Mouse (Mus musculus) common myeloid progenitor, adult 5-6 weeks (primary cell): ENCODE results near the gene Nell1. TPM values are rescaled to one million over a fixed set of nuclear protein-coding genes. Genes with fewer than 3 reads are reported as not detected.

Experiments
- ATAC-seq: replicated peaks from 2 replicates; pipeline ENCODE4 v1.8.0; 2016; ENCODE audit warnings: low read depth, mild to moderate bottlenecking, moderate TSS enrichment, inconsistent platforms; ENCODE audit not compliant: poor library complexity, severe bottlenecking
- total RNA-seq: library from RNA; stranded (forward); fragments of 200-1000, 187-1606 nt; gene quantifications from 2 replicates; pipeline ENCODE4 v1.2.3, GENCODE M21; 2017

Gene Nell1
- total RNA-seq, 1 experiment from 2014 or later: not detected

DNA sequence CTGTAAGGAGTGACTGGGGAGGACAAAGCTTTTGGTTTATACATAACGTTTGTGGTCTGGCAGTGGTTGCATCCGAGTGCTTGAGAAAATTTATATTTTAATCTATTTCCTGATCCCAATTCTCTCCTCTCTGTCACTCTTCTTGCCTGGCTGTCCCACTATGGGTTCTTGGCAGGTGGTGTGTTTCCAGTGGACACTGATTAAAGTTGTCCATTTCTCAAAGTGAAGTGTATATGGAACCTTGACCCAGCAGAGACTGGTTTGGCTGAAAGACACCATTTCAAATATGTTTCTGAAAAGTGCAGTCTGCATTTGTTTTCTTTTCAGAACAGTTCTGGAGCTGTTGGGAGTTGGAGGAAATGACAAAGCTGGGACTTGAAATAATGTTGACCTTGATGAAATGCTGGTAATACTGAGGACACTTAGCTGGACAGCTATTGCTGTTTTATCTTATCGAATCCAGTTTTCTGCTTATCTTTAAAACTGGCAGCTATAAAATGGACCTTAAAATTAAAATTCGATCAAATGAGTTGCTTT, 512.3 kb downstream of the Nell1 start:
- ATAC-seq: no peak

DNA sequence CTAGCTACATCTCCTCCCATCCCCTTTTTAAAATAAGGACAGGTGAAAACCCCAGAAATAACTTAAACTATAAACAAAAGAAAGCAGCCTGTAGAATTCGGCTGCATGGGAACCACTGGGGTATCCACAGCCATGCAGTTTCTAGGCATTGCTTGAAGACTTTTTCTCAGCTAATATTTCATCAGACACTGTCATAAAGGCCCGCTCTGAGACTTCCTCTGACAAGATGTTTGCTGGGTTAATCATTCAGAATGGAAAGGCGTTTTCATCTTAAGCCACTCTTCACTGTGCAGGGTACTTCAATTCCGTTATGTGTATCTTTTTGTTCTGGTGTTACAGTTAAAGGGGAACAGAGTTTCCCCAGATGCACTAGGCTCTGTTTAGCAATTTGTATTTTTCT, 526.9 kb downstream of the Nell1 start:
- no peak for ATAC-seq

DNA sequence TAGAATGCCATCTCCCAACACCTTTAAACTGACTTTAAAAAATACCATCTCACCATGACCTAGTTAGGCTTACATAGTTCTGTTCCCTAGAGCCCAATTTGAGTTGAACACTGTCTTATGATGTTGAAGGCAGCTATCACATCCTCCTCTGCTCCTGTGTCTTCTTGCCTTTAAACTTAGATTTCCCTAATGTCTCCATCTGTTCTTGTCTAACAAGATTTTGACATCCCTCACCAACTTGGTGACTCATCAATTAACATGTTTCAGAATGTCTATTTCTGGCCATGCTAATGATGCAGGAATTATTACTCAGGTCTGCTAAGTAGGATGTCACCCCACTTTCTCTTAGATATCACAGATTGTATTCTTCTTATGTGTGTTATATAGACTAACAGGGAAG, 532.4 kb downstream of the Nell1 start:
- no peak for ATAC-seq

DNA sequence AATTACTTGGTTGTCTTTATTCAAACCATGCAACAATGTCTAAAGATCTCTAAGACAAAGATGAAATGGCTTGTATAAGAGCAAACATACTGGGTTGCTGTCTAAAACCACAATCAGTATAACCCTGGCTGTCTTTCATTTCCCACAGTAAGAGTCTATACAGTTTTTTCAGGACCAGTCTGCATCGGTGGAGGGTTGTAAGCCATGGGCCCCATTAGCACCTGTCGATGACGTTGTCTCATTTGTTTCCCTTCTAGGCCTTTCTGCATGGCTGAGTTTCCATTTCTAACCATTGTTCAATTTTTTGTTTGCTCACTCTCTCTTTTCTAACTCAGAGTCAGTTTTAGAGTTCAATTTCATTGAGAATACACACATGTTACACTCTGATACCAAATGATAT, 540.2 kb downstream of the Nell1 start:
- no peak for ATAC-seq

DNA sequence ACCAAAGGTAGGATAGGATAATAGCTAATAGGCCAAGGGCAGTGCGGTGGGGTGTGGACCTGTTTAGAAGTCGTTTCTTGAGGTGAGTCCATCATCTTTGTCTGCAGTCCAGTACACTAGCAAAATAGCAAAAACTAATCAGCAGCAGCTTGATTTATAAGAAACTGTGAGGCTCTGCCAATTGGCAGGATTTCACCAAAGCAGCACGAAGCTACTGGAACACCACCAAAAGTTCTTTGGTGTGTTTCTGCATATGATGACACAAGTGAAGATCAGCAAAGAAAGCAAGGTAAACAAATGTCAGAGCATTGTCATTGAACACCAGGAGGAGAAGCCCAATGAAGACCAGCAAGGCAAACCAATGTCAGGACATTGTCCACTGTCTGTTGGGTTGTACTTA, 542.0 kb downstream of the Nell1 start:
- ATAC-seq: no peak

DNA sequence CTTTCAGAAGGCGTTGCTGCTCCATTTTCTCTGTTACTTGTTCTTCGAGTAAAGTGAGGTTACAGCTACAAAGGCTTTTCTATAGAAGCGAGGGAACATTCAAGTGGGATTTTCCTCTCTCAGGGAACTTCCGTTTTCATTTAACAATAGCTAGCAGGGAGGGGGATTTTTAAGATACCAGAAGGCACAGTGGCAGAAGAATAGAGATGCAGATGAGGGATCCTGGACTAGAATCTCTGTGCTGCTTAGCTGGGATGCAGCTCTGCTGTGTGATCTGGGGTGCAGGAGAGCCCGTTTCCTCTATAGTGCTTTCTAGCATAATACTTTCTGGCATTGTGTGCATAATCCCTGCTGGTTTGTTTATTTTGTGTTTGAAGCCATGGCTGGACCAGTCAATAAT, 568.7 kb downstream of the Nell1 start:
- ATAC-seq: no peak

DNA sequence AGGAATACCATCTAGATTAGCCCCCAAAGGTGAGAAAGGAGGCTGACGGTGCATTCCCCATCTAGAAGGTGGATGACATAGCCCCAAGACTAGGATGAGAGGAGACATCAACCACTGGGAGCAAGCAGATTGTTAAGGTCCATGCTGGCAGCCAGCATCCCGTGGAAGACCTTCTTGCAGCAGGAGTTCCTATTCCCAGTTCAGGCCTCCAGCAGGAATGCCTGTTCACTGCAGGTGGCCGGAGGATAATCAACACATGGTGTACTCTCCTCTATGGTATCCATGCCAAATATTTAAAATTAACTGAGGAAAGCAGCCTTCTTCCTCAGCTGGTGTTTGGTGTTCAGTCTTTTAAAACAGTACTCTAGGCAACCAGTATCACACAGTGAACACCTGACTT, 574.9 kb downstream of the Nell1 start:
- no peak for ATAC-seq

DNA sequence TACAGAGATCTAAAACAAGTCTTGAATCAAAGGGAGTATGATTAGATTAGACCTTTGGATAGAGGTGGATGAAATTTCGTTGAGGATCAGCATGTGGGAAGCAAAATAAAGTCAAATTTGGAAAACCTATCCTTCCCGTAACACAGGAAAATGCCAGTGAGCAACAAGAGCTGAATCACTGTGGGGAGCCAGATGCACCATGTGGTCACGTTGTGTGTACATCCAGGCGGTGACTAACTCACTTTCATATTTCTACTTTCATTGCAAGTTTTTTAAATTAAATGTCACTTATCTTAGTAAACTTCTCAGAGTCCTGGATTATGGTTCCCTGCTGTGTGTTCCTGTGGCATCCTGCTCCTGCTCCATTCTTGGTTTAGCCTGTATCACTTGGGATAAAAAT, 576.8 kb downstream of the Nell1 start:
- no peak for ATAC-seq

DNA sequence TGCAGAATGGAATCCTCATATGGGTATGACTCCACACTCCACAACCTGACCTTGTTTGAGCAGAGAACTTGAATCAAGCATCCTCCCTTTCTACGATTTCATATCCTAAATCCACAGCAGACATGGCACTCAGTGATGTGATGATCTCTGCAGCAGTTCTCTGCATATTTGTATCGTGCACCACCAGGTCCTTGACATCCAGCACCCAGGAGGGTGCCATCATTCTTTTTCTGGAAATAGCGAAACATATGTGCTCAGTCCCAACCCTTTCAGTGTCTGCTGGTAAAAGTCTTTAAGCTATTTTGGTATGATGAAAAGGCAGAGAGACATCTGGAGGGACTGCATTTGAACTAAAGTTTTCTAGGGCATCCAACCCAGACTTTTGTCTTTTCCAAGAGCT, 588.0 kb downstream of the Nell1 start:
- ATAC-seq: no peak

DNA sequence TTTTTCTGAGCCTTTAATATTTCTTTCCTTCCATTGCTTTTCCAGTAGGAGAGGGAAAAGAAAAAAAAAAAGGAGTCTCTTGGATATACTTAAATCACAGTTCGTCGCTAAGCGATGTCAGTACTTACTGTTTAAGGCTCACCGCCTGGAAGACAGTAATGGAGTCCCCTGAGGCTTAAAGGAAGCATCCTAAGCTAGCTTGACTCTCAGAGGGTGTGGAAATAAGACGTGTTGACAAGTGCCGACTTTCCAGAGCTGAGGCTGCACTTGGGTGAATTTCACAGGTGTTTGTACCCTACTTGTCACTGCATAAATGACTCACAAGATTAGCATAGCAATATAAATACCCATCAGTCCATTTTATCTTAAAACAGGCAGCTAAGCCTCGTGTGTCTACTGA, 599.2 kb downstream of the Nell1 start:
- ATAC-seq: no peak

DNA sequence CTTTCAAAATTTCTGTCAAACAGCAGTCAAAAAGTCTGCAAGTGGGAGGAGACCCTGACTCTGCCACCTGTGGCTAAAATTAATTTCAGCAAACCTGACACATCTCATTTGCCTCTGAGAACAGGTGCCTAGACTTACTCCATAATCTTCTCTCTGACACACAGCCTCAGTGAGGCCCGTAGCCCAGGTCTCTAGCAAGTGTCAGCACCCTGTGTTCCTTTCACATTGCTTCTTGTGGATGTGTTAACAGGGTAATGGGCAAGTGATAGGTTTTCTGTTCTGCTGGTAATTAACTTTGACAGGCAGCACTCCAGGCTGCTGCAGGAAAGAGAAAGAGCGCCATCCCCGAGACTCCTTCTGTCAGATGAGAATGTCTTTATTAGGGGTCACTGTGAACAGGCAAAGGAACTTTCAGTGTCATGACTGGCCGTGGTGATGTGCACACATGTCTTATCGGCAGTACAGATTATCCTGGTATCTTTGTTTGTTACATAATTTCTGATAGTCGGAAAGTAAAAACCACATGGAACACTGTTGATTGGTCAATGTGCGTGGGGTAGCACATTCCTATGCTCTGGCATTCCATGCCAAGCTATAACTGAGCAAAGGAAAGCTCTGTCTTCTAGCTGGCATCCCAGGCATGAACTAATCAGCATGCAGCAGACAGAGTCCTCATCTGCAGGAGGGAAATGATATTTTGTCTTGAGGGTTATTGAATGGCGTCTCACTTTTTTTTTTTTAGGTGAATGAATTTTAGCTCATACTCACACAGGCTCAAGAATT, 614.2 kb downstream of the Nell1 start:
- ATAC-seq: no peak

DNA sequence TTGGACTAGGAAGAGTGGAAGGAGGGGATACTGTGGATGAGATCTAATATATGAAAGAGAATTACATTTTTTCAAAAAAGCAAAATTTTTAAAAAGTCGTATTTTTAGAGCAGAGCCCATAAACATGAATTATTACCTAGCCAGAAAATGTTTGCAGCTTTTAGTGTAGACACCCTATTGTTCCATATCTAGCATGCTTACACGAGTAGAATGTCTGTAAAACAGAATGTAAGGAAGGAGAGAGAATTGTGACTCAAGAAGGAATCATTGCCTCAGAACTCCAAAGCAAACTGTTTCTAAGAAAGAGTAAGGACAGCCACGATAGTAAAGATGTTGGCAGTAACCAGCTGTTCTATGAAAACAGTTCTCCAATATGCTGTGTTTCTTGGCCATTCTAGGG, 624.2 kb downstream of the Nell1 start, which contains the start of gene 4933405O20Rik:
4933405O20Rik (plus strand) TSS at position 301 of the 400 bp plus-strand sequence.
- no peak for ATAC-seq

DNA sequence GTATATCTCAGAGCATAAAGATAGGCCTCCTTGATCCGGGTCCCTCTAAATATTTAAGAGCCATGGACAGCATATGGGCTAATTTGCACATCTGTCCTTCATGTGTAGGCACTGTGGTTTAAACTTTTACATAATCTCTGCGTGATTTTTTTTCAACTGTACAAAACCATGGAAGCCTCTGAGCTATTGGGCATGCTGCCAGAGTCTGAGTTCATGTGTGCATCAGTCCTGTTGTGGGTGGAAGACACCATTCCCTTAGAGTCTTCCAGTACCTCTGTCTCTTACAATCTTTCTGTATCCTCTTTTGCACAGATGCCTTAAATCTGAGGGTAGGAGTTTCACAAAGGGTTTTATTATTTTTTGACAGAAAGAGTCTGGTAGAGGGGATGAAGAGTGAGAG, 639.4 kb downstream of the Nell1 start:
- no peak for ATAC-seq

DNA sequence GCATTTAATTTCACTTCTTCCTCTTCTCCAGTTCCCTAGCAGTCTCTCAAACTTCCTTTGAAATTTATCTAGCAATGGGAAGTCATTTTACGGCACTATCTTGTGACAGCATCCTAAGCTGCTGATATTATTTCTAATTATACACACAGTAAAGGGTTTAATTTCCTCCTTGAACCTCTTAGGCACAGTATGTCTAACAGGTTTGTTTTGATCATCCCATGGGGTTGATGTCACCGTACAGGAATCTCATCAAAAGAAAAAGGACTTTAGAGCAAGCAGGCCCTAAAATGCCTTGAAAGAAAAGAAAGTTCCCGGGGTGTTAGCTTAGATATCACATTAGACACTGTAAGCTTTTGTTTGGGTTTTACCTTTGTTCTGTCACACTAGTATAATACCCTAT, 654.5 kb downstream of the Nell1 start:
- no peak for ATAC-seq

DNA sequence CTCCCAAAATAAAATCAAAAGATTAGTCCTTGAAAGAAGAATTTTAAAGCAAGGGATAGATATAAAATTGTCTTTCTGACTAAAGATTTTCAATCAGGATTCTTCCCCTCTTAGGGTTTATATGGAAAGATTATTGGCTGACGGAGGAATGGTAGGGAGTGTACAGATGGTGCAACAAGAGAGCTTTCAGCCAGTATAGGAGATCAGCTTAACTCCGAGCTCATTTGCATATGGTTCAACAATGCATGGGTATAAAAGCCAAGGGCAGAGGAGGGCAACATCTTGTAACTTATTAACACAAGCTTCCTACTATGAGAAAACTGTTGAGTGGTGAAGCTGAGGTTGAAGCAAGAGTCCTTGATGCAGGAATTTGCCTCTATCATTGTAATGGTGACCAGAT, 658.5 kb downstream of the Nell1 start:
- ATAC-seq: no peak

DNA sequence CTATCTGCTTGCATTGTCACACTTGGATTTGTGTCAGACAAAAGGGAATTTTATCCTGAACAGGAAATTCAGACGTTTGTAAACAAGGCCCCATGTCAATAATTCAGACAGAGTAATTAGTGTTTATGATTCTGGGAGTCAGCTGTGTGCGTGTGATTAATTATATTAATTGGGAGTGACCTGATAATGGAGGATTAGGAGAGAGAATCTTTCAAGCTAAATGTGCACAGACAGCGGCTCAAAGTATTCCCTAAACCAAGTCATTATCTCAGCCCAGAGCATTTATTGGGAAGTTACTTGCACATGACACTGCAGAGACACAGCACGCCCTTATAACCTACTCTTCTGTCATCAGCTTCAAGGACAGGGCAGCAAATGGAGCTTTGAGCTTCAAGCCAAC, 697.6 kb downstream of the Nell1 start:
- no peak for ATAC-seq

DNA sequence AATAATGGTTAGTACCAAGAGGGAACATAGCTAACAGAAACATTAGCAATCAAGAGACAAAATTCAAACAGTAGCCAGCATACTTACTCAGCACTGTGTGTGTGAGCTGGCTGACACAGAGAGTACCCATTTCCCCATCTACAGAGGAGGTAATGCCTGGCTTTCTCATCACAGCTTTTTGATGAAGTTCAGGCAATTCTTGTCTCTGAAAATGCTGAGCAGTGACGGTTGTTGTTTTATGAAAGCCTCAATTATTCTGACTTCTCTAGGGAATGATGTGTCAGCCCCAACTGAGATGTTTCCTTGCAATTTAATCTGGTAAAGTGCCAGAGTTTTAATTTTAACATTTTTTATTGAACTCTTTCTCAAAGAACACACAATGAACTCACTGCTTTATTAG, 700.8 kb downstream of the Nell1 start:
- ATAC-seq: no peak

DNA sequence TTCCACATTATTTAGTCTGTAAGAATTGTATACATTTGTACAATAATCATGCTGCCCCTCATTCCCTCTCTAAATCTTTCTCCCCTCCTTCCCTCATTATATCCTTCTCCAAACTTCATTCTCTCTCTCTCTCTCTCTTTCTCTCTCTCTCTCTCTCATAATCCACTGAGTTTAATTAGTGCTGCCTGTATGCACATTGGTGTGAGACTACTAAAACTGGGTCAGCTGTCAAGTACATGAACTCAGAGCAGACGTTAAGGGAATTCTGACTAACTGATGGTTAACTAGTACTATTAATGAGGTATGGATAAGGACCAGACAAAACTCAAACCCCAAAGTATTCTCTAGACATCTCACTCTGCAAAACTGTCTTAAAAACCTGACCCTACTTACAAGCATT, 702.8 kb downstream of the Nell1 start:
- no peak for ATAC-seq

DNA sequence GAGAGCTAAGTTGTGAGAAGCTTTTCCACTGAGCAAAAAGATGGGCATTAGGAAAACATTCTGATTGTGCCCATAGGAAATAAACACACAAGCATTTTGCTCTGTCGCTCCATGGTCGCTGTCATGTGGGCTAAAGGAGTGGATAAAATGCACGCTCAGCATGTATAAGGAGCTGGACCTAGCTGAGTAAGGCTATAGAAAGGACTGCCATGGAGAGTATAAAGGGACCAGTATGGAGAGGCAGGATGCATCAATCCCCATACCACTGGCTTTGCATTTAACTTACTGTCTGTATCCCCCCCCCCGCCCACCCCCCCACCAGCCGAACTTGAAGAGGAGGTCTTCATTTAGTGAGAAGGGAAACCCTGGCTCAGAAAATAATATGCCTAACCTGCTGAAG, 711.7 kb downstream of the Nell1 start:
- ATAC-seq: no peak

DNA sequence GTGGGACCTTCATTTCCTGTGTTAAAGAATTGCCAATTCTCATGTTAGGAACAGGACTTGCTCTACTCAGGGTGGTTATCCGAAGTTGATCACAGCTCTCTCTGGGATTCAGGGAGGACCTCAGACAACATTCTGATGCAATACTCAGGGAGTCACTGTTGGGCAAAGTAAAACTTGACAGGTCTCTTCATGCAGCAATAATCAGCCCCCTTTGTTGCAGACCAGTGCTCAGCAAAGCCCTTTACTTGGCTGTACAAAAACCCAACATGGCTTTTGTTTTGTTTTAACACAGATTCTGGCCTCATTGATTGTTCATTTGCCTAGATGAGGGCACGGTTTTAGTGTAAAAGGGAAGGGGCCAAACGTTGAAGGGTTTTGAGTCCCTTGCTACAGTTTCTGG, 750.5 kb downstream of the Nell1 start:
- no peak for ATAC-seq

DNA sequence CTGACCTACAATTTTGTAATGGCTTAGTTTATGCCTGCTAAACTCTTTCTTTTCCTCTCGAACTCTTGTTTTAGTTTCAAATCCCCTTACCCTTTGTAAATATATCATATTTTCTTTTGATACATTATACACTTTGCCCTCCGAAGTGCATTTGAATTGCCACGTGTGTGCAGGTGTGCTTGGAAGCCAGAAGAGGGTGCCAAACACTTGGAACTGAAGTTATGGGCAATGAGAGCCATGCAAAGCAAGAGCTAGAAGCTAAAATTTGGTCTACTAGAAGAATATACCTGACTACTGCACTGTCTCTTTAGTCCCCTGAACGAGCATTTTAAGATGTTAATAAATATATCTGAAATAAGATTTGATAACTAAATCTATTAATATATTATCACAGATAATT, 756.3 kb downstream of the Nell1 start:
- ATAC-seq: no peak

DNA sequence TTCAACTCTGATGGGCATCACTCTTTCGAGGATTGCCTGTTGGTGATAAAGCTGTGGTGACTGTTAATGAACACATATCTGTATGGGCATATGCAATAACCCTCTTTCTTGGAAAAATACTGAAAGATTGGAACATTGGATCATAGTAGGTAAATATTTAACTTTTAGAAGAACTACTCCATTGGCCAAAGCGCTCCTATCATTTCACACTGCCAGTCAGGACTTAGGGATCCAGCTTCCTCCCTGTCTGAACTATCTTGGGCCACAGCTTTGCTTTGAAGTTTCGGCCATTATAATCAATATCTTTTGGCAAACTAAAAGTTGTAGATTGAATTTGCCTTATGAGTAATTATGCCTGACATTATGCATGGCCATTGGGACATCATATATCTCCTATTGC, 780.9 kb downstream of the Nell1 start:
- ATAC-seq: no peak
